Mouse (Mus musculus) hindbrain, embryonic 16.5 days (tissue): ENCODE data around the gene Cdc37. TPM values are rescaled to one million over a fixed set of nuclear protein-coding genes. Genes with fewer than 3 reads are reported as not detected.

Experiments
- ATAC-seq: fragments of 200-750 bp; cut with Nextera tagmentation; 2 replicates; pipeline ENCODE4 v1.8.0; 2017; ENCODE audit warnings: moderate TSS enrichment, moderate library complexity
- H3K27ac ChIP-seq: fragments of 300-500 bp; sonication (generic); 2 replicates; pipeline ENCODE4 v1.5.1; 2014; ENCODE audit warnings: low read depth, mild to moderate bottlenecking, control low read depth, low read length, moderate library complexity
- H3K27me3 ChIP-seq: fragments of 300-500 bp; sonication (generic); replicated peaks from 2 replicates; pipeline ENCODE4 v1.6.1; 2014; ENCODE audit warnings: low read length; ENCODE audit not compliant: control insufficient read depth, insufficient read depth
- H3K36me3 ChIP-seq: fragments of 300-500 bp; sonication (generic); 2 replicates; pipeline ENCODE4 v1.6.1; 2014; ENCODE audit warnings: mild to moderate bottlenecking, low read length, moderate library complexity, mixed read lengths; ENCODE audit not compliant: control insufficient read depth, insufficient read depth
- H3K4me1 ChIP-seq: fragments of 300-500 bp; sonication (generic); 2 replicates; pipeline ENCODE4 v1.6.1; 2014; ENCODE audit warnings: low read depth, low read length; ENCODE audit not compliant: control insufficient read depth, insufficient read depth
- H3K4me2 ChIP-seq: fragments of 300-500 bp; sonication (generic); 2 replicates; pipeline ENCODE4 v1.6.1; 2014; ENCODE audit warnings: mild to moderate bottlenecking, low read length, control low read depth, moderate library complexity
- H3K4me3 ChIP-seq: fragments of 300-500 bp; sonication (generic); 2 replicates; pipeline ENCODE4 v1.5.1; 2014; ENCODE audit warnings: mild to moderate bottlenecking, low read length, control low read depth, moderate library complexity
- H3K9ac ChIP-seq: fragments of 300-500 bp; sonication (generic); 2 replicates; pipeline ENCODE4 v1.6.1; 2014; ENCODE audit warnings: low read depth, mild to moderate bottlenecking, control low read depth, low read length, moderate library complexity
- H3K9me3 ChIP-seq: fragments of 300-500 bp; sonication (generic); 2 replicates; pipeline ENCODE4 v1.6.1; 2014; ENCODE audit warnings: mild to moderate bottlenecking, low read length, moderate library complexity; ENCODE audit not compliant: control insufficient read depth
- WGBS: fragments of 180-500 bp; shearing (Covaris S2); extraction: QIAGEN DNeasy Blood & Tissue Kit; methylation state at CpG from one replicate; pipeline ENCODE4 v1.1.7; 2014; 5-methylcytosine and 5-hydroxymethylcytosine counted together
- polyA plus RNA-seq: library from polyadenylated mRNA; unstranded; fragments of >200 nt; fragmentation: Nextera tagmentation; extraction: Ambion mirVana; gene quantifications from 2 replicates; pipeline ENCODE4 v1.2.1, GENCODE M21; 2015

The Cdc37 gene
- polyA plus RNA-seq, 1 experiment from 2014 or later = 204 TPM

DNA sequence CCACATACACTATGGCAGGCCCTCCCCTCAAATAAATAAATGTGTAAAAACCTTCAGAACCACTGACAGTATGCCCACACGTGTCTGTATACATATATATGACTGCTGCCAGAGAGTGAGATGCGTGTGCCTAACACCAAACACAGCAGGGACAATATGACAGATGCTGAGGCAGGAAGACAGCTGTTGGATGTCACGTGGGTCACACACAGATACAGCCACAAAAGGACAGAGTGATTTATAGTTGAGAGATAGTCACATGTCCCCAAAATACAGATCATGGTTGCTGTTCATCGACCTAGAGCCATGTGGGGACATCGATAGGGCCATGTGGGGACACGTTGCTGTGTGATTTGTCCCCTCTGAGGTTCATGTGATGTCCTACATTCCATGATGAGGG lies 32.7 kb downstream of the Cdc37 start:
- Histone ChIP-seq H3K9ac (no peak overlapping the region), H3K27me3 (no peaks in the 10 kb centered on the region), H3K4me3 (no peak overlapping the region), H3K36me3 (peaks cover 4% of the 10 kb centered on the region; the same call in 1 of the 2 replicates), H3K4me2 (no peak overlapping the region), H3K9me3 (no peaks in the 10 kb centered on the region), H3K4me1 (no peaks in the 10 kb centered on the region), H3K27ac (no peak overlapping the region)
- 71% methylated on average over 6 of the region's 6 CpGs for WGBS
- no peak for ATAC-seq

DNA sequence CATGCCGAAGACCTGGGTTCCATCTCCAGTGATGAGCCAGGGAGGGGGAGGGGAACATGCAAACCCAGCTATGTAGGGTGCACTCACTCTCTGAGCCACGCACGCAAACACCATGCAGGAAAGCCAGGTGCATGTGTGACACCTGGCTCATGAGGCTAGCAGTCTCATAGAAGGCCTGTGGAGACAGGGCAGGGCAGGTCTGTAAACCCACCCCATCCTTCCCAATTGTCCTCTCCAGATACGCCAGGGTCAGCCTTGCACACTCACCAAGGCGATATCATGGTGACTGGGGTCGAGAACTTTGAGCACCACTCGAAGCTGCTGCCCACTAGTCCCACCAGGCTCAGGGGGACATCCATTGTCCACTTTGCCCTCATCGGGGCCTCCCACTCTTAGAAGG lies 34.7 kb downstream of the Cdc37 start:
- WGBS = 85% methylated on average over 8 of the region's 8 CpGs
- Histone ChIP-seq H3K36me3 (no peaks in the 10 kb centered on the region; the same call in 1 of the 2 replicates), H3K27ac (no peak overlapping the region), H3K27me3 (no peaks in the 10 kb centered on the region), H3K9ac (no peak overlapping the region), H3K4me2 (no peak overlapping the region), H3K4me3 (no peak overlapping the region), H3K4me1 (no peaks in the 10 kb centered on the region), H3K9me3 (no peaks in the 10 kb centered on the region)
- no peak for ATAC-seq

- H3K4me2 ChIP-seq = no peak overlapping the region
- H3K4me3 ChIP-seq = no peak overlapping the region
- 92% methylated on average over 7 of the region's 7 CpGs for WGBS
- no peaks in the 10 kb centered on the region; the same call in 1 of the 2 replicates for H3K36me3 ChIP-seq
- no peaks in the 10 kb centered on the region for H3K9me3 ChIP-seq
- H3K27me3 ChIP-seq = no peaks in the 10 kb centered on the region
- no peak for ATAC-seq
- H3K9ac ChIP-seq = no peak overlapping the region
- no peaks in the 10 kb centered on the region for H3K4me1 ChIP-seq
- H3K27ac ChIP-seq = no peak overlapping the region
Observed at GRCm38 (mm10) chr9:21114190-21114589, 35.6 kb downstream of the Cdc37 start.

DNA sequence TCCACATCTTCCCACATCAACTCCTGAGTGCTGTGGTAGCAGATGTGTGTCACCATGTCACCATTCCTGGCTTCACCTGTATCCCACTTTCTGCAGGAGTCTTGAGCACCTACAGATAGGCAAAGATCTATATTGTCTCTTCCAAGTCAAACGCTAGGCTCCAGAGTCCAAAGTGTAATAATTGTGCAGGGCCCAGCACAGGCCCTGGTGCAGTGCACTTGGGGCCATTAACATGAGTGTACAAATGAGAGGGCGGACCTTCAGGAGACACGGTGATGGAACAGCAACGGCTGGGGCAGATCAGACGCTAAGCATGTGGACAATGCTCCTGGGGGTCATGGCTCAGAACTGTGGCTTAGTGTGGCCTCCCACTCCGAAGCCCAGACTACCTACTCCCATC lies 36.0 kb downstream of the Cdc37 start:
- WGBS = 89% methylated on average over 6 of the region's 6 CpGs
- Histone ChIP-seq H3K4me2 (no peak overlapping the region), H3K4me3 (no peak overlapping the region)

DNA sequence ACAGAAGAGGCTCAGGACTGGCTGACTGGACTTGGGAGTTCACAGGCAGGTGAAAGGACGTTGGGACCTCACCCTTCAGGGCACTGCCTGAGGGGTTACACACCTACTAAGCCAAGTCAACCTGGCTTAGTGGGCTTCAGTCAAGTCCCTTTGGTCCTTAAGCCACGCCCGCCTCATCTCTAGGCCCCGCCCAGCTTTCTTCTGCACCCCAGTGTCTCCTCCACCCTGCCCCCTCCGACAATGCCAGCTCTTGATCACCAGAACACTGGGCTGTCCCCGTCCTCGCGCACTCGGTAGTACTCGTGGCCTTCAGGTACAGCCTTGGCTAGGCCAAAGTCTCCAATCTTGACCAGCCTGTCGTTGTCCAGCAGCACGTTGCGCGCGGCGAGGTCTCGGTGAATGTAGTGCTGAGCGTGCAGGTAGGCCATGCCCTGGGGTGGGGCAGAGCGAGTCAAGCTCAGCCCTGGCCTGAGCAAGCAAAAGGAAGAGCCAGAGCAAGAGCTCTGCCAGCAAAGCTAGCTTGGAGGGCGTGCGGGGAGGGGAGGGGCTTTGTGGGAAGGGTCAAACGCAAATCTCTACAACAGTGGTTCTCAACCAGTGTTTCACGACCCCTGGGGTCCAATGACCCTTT lies 42.1 kb downstream of the Cdc37 start:
- Histone ChIP-seq H3K36me3 (peaks cover 7% of the 10 kb centered on the region; the same call in 1 of the 2 replicates), H3K27ac (no peak overlapping the region), H3K4me3 (no peak overlapping the region), H3K27me3 (no peaks in the 10 kb centered on the region), H3K9me3 (no peaks in the 10 kb centered on the region), H3K9ac (no peak overlapping the region), H3K4me2 (no peak overlapping the region), H3K4me1 (no peaks in the 10 kb centered on the region)
- ATAC-seq = no peak
- WGBS = 46% methylated on average over 23 of the region's 23 CpGs

More for the DNA sequence above, 36.0 kb downstream of the Cdc37 start:
- Histone ChIP-seq H3K27ac (no peak overlapping the region), H3K9ac (no peak overlapping the region), H3K36me3 (peaks cover 3% of the 10 kb centered on the region; the same call in 1 of the 2 replicates), H3K9me3 (no peaks in the 10 kb centered on the region), H3K4me1 (no peaks in the 10 kb centered on the region), H3K27me3 (no peaks in the 10 kb centered on the region)
- ATAC-seq = no peak

GRCm38 (mm10) chr9:21105760-21106564 lies 43.8 kb downstream of the Cdc37 start:
- no peaks in the 10 kb centered on the region for H3K4me1 ChIP-seq
- H3K4me3 ChIP-seq = no peak overlapping the region
- peaks cover 7% of the 10 kb centered on the region; the same call in 1 of the 2 replicates for H3K36me3 ChIP-seq
- ATAC-seq = no peak
- no peak overlapping the region for H3K27ac ChIP-seq
- WGBS = 84% methylated on average over 5 of the region's 5 CpGs
- no peak overlapping the region for H3K9ac ChIP-seq
- no peaks in the 10 kb centered on the region for H3K9me3 ChIP-seq
- no peak overlapping the region for H3K4me2 ChIP-seq
- H3K27me3 ChIP-seq = no peaks in the 10 kb centered on the region

DNA sequence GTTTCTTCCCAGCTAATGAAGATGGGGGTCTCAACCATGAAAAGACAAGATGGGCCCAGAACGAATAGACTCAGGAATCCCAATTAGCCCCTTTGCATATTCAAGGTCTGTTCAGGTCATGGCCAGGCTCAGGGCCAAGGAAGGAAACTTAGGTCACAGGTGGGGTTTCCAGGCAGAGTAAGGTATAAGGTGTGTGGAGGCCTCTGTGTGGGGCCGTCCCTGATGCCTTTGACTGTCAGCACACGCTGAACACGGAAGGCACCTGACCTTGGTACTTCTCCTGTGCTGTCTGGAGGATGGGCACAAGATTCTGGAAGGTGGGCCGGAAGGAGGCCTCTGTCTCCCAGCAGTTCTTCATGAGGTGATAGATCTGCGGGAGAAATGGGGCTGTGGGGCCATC lies 45.0 kb downstream of the Cdc37 start:
- no peak overlapping the region for H3K27ac ChIP-seq
- no peaks in the 10 kb centered on the region for H3K9me3 ChIP-seq
- ATAC-seq = no peak
- H3K36me3 ChIP-seq = 0 out of 2 replicates have a peak, but pooled peaks cover 7% of the 10 kb centered on the region
- no peak overlapping the region for H3K4me2 ChIP-seq
- H3K9ac ChIP-seq = no peak overlapping the region
- no peaks in the 10 kb centered on the region for H3K4me1 ChIP-seq
- 90% methylated on average over 6 of the region's 6 CpGs for WGBS
- H3K4me3 ChIP-seq = no peak overlapping the region
- no peaks in the 10 kb centered on the region for H3K27me3 ChIP-seq

DNA sequence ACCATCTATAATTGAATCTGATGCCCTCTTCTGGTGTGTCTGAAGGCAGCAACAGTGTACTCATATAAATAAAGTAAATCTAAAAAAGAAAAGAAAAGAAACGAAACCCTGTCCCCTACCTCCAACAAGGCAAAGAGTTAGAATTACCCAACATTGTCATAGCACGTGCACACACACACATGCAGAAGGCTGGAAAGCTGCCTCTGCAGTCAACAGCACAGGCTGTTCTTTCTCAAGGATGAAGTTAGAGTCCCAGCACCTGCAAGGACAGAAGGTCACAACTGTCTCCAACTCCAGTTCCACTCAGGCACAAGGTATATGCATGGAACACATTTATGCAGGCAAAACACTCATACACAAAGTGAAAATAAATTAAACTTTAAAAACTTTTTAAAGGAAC lies 47.7 kb downstream of the Cdc37 start:
- no peaks in the 10 kb centered on the region for H3K9me3 ChIP-seq
- no peaks in the 10 kb centered on the region for H3K36me3 ChIP-seq
- H3K4me3 ChIP-seq = no peak overlapping the region
- H3K9ac ChIP-seq = no peak overlapping the region
- H3K4me1 ChIP-seq = no peaks in the 10 kb centered on the region
- H3K4me2 ChIP-seq = no peak overlapping the region
- no peak for ATAC-seq
- no peak overlapping the region for H3K27ac ChIP-seq
- WGBS = 96% methylated on average over 2 of the region's 2 CpGs
- H3K27me3 ChIP-seq = no peaks in the 10 kb centered on the region

- Histone ChIP-seq H3K4me1 (no peaks in the 10 kb centered on the region), H3K9ac (no peak overlapping the region)
- peak; percentile 63 for ATAC-seq
Observed at GRCm38 (mm10) chr9:21100447-21101161, 49.2 kb downstream of the Cdc37 start.

More at GRCm38 (mm10) chr9:21100447-21101161, 49.2 kb downstream of the Cdc37 start:
- H3K4me3 ChIP-seq = no peak overlapping the region
- no peak overlapping the region for H3K4me2 ChIP-seq
- H3K9me3 ChIP-seq = no peaks in the 10 kb centered on the region
- H3K27ac ChIP-seq = no peak overlapping the region
- 43% methylated on average over 15 of the region's 15 CpGs for WGBS
- no peaks in the 10 kb centered on the region for H3K36me3 ChIP-seq
- no peaks in the 10 kb centered on the region for H3K27me3 ChIP-seq
